Mouse (Mus musculus): ENCODE results near the gene Cd83. TPM values are rescaled to one million over a fixed set of nuclear protein-coding genes. Genes with fewer than 3 reads are reported as not detected.

Gene Cd83
- polyA plus RNA-seq, 1 experiment from 2014 or later, result 18.8 TPM

DNA sequence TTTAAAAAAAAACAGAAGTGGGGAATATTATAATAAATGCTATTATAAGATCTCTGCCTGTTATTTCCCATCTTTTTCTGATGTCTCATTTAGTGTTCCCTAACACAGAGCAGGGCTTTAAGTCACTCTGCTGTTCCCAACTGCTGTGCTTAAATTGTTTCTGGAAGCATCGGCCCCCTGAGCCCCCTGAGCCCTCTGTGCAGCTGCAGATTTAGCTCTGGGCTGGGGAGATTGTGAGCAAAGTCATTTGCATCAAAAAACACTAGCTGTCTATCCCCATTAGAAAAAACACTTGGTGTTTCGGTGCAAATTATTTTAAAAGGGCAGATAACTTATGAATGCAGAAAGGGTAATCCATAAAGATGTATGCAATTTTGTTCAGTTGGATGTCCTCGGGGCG, 66.5 kb downstream of the Cd83 start:
- Histone ChIP-seq H3K4me3 (no peak overlapping the region), H3K36me3 (no peaks in the 10 kb centered on the region), H3K9ac (no peak overlapping the region), H3K27me3 (no peaks in the 10 kb centered on the region), H3K4me1 (replicated peaks) (peaks cover 20% of the 10 kb centered on the region), H3K9me3 (no peaks in the 10 kb centered on the region), H3K27ac (replicated peaks) (peak overlapping the region; percentile 57), H3K4me2 (no peak overlapping the region)
- 32% methylated on average over 4 of the region's 4 CpGs for WGBS
- ATAC-seq (ENCODE audit: low read depth), result no peak

Other genes starting within 250 kb of the Cd83 start
- 8.2 and 9.1 TPM in 2 replicates for gene Mcur1, start 224.6 kb upstream of the Cd83 start, polyA plus RNA-seq (2015; fragmentation: Nextera tagmentation; extraction: Ambion mirVana)
- 19.9 and 27.3 TPM in 2 replicates for gene Rnf182, start 169.1 kb upstream of the Cd83 start, polyA plus RNA-seq (2015; fragmentation: Nextera tagmentation; extraction: Ambion mirVana)